In genomic region chr1:164427777-164428176, GRCm38 (mm10) we compare ENCODE assay signal across 20 mouse cellular contexts. TPM values are rescaled to one million over a fixed set of nuclear protein-coding genes. Genes with fewer than 3 reads are reported as not detected.
DNase-seq lines count a peak whose midpoint lies in the region; ATAC-seq and TF ChIP-seq lines count a peak whose summit lies in the region.
"Had no signal": no experiment of that assay in that cellular context is flagged by ENCODE, and none has a peak within 500 bp of the region (broad histone marks: within the 10 kb centered on the region; RNA-seq: fewer than 3 reads in every experiment).

No protein-coding gene starts in this region.

- H3K27ac ChIP-seq in liver, postnatal 0 days (ENCODE audit: low read depth): no peak overlapping the region
- H3K27ac ChIP-seq in liver, embryonic 12.5 days: no peak overlapping the region
- H3K27ac ChIP-seq: embryonic facial prominence, embryonic 13.5 days; embryonic facial prominence, embryonic 15.5 days; forebrain, embryonic 13.5 days; forebrain, embryonic 15.5 days had no signal

- peak; percentile 19 for DNase-seq in adrenal gland, adult 8-10 months
- no peak for DNase-seq in adrenal gland, postnatal 36 days
- DNase-seq in liver, postnatal 0 days: no peak
- DNase-seq in fat pad, adult 2 months (ENCODE audit: extremely low read depth, low read depth, low spot score): peak; percentile 8
- DNase-seq: adrenal gland, postnatal 10 days; cerebellum, adult 11 months; cerebellum, adult 18-20 months; cerebellum, adult 8-10 months; cerebellum, adult 9-11 months; cerebellum, postnatal 14 days; cerebellum, postnatal 36 days; embryo, embryonic 11 days; forebrain, postnatal 0 days had no signal

- H3K4me2 ChIP-seq in liver, postnatal 0 days (ENCODE audit: low read depth, low read length): no peak overlapping the region
- no peak overlapping the region for H3K4me2 ChIP-seq in liver, embryonic 12.5 days
- H3K4me2 ChIP-seq: embryonic facial prominence, embryonic 13.5 days; embryonic facial prominence, embryonic 15.5 days; forebrain, embryonic 13.5 days; forebrain, embryonic 15.5 days had no signal

- no peaks in the 10 kb centered on the region for H3K9me3 ChIP-seq in liver, postnatal 0 days (ENCODE audit: low read length)
- no peaks in the 10 kb centered on the region for H3K9me3 ChIP-seq in liver, embryonic 12.5 days (replicated peaks)
- H3K9me3 ChIP-seq: embryonic facial prominence, embryonic 13.5 days; embryonic facial prominence, embryonic 15.5 days; forebrain, embryonic 13.5 days; forebrain, embryonic 15.5 days had no signal

- peaks cover 4% of the 10 kb centered on the region; the same call in 1 of the 2 replicates for H3K4me1 ChIP-seq in liver, postnatal 0 days (ENCODE audit: insufficient read depth)
- no peaks in the 10 kb centered on the region for H3K4me1 ChIP-seq in liver, embryonic 12.5 days
- H3K4me1 ChIP-seq: embryonic facial prominence, embryonic 13.5 days; embryonic facial prominence, embryonic 15.5 days; forebrain, embryonic 13.5 days; forebrain, embryonic 15.5 days had no signal

- 0 out of 2 replicates have a peak, but pooled peaks have one; percentile 17 for ATAC-seq in liver, postnatal 0 days
- ATAC-seq in liver, embryonic 12.5 days: no peak
- no peak for ATAC-seq in inflammation-experienced regulatory T-cells, adult 6 months
- ATAC-seq: forebrain, embryonic 13.5 days; forebrain, embryonic 15.5 days; forebrain, postnatal 0 days had no signal

- no peak overlapping the region for H3K9ac ChIP-seq in liver, postnatal 0 days (replicated peaks)
- no peak overlapping the region for H3K9ac ChIP-seq in liver, embryonic 12.5 days
- H3K9ac ChIP-seq: embryonic facial prominence, embryonic 13.5 days; embryonic facial prominence, embryonic 15.5 days; forebrain, embryonic 13.5 days; forebrain, embryonic 15.5 days; forebrain, postnatal 0 days had no signal

- 69% methylated on average over 7 of the region's 7 CpGs for WGBS in liver, postnatal 0 days (ENCODE audit: insufficient replicate concordance)
- 73% methylated on average over 7 of the region's 7 CpGs for WGBS in liver, embryonic 12.5 days (ENCODE audit: insufficient replicate concordance)

- H3K27me3 ChIP-seq in liver, postnatal 0 days (ENCODE audit: insufficient read depth, low read length): no peaks in the 10 kb centered on the region
- H3K27me3 ChIP-seq in liver, embryonic 12.5 days (replicated peaks): no peaks in the 10 kb centered on the region
- H3K27me3 ChIP-seq: embryonic facial prominence, embryonic 13.5 days; embryonic facial prominence, embryonic 15.5 days; forebrain, embryonic 13.5 days; forebrain, embryonic 15.5 days had no signal

- no peak overlapping the region for H3K4me3 ChIP-seq in liver, postnatal 0 days (ENCODE audit: low read depth, low read length)
- no peak overlapping the region for H3K4me3 ChIP-seq in liver, embryonic 12.5 days
- H3K4me3 ChIP-seq: embryonic facial prominence, embryonic 13.5 days; embryonic facial prominence, embryonic 15.5 days; erythroblast, embryonic 14.5 days; forebrain, embryonic 13.5 days; forebrain, embryonic 15.5 days had no signal

- no peak for TF ChIP-seq EP300 in liver, postnatal 0 days (IDR thresholded peaks at IDR 0.05; ENCODE audit: low read depth)

- H3K36me3 ChIP-seq in liver, postnatal 0 days (replicated peaks; ENCODE audit: insufficient read depth, low read length): no peaks in the 10 kb centered on the region
- no peaks in the 10 kb centered on the region for H3K36me3 ChIP-seq in liver, embryonic 12.5 days
- H3K36me3 ChIP-seq: embryonic facial prominence, embryonic 13.5 days; embryonic facial prominence, embryonic 15.5 days; forebrain, embryonic 15.5 days had no signal

- TF ChIP-seq CTCF in liver, postnatal 0 days (IDR thresholded peaks at IDR 0.05; ENCODE audit: low read depth): no peak

RNA-seq across cellular contexts. Expression of gene Atp1b1, which starts 30.4 kb away (rescaled TPM):
- 100 to 1,000 TPM in 1 of 4 experiments, 10 to 100 TPM in 3; 72.9 to 103 (median 83.7) TPM for total RNA-seq in adrenal gland, adult 8-10 months (2022)
- 10 to 100 TPM; 47.1 to 67.0 TPM for total RNA-seq in adrenal gland, postnatal 36 days (2021)
- 38.6 and 38.8 TPM in 2 replicates for polyA plus RNA-seq in liver, postnatal 0 days (2015; fragmentation: Nextera tagmentation; extraction: Ambion mirVana)
- polyA plus RNA-seq in liver, embryonic 12.5 days (2016; fragmentation: Nextera tagmentation; extraction: Ambion mirVana): 11.4 and 12.8 TPM in 2 replicates
- 1 to 10 TPM in 2 of 3 experiments, under 1 TPM in 1; 0.19 to 3.4 (median 2.4) TPM for polyA plus RNA-seq in inflammation-experienced regulatory T-cells, adult 6 months (2017; shearing (Covaris generic))
- polyA plus RNA-seq: erythroblast, embryonic 14.5 days had no signal

Comparison
In these comparisons a context has a peak if more than half of its experiments do, and no peak if none do; other contexts are left out.
1. DNase-seq: peak in adrenal gland, adult 8-10 months (single experiment) and fat pad, adult 2 months (single experiment); none in adrenal gland, postnatal 36 days (0 of 2) and liver, postnatal 0 days (single experiment).